Mouse (Mus musculus) B cell, adult 67 days (primary cell): Measurements from ENCODE around the gene Gm7137. TPM values are rescaled to one million over a fixed set of nuclear protein-coding genes. Genes with fewer than 3 reads are reported as not detected.

Experiments
- total RNA-seq, 2 experiments: library from RNA; stranded (reverse); gene quantifications; 4 replicates each; pipeline ENCODE4 v1.2.4; 2023

Gm7137 gene
- total RNA-seq = not detected

GRCm38 (mm10) chr10:77787876-77788275, at the start of gene Gm7137:
Gene Gm7137 (minus strand): TSS chr10:77788200.

DNA sequence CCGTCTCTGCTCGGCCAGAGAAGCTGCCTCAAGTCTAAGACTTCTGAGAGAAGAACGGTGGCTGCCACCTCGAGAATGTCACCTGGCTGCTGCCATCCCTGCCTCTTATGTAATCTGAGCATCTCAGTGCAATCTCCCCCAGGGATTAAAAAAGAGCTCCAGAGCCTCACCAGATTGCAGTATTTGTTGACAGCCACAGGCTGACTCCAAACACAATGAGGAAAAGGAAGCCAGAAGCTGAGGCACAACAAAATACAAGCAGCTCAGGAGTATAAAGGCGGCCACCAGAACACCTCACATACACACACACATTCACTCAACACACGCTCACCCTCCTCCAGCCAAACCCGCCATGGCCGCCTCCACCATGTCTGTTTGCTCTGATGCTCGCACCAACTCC, 47.6 kb upstream of the Gm7137 start, which contains the start of gene Krtap10-10:
Gene Krtap10-10, plus strand, starts transcription at position 301 of the 400 bp plus-strand sequence.

DNA sequence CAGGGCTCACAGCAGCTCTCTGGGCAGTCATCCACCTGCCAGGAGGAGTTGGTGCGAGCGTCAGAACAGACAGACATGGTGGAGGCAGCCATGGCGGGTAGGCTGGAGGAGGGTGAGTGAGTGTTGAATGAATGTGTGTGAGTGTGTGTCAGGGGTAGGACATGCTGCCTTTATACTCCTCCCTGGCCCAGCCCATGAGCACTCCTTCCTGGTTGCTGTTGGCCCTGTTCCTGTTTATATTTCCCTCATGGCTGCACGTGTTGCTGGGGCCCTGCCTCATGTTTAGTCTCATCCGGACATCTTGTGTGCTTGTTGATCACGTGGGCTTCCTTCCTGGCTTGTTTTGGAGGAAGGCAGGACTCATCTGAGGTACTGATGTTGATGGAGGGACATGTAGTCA, 39.0 kb upstream of the Gm7137 start, which contains the start of gene Krtap10-4:
Gene Krtap10-4, minus strand, starts transcription at position 145 of the 400 bp plus-strand sequence.

DNA sequence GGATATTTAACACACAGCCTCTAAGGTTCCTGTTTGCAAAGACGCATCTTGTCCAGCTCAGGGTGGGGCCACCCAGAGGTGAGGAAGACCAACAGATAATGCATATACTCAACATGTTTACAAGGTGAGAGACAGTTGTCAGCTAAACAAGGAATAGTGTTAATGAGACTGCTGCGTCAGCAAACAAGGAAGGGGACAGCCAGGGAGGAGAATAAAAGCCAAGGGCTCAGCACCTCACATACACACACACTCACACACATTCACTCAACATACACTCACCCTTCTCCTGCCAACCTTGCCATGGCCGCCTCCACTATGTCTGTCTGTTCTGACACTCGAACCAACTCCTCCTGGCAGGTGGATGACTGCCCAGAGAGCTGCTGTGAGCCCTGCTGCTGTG, 26.4 kb upstream of the Gm7137 start, which contains the start of gene Gm2696:
Gene Gm2696, plus strand, starts transcription at position 301 of the 400 bp plus-strand sequence.

DNA sequence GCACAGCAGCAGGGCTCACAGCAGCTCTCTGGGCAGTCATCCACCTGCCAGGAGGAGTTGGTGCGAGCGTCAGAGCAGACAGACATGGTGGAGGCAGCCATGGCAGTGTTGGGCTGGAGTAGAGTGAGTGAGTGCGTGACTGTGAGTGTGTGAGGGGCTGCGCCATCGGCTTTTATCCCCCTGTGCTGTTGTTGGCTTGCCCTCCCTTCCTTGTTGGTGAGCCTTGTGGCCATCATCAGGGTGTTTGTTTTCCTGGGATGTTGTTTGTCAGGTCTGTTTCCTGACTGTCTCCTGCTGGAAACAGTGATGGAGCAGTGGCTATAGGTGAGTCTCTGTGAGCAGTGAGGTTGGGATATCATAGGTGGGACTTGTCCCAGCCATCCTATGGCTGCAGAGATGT, 23.7 kb upstream of the Gm7137 start, which contains the start of gene Gm9507:
Gene Gm9507, minus strand, starts transcription at position 101 of the 400 bp plus-strand sequence.

DNA sequence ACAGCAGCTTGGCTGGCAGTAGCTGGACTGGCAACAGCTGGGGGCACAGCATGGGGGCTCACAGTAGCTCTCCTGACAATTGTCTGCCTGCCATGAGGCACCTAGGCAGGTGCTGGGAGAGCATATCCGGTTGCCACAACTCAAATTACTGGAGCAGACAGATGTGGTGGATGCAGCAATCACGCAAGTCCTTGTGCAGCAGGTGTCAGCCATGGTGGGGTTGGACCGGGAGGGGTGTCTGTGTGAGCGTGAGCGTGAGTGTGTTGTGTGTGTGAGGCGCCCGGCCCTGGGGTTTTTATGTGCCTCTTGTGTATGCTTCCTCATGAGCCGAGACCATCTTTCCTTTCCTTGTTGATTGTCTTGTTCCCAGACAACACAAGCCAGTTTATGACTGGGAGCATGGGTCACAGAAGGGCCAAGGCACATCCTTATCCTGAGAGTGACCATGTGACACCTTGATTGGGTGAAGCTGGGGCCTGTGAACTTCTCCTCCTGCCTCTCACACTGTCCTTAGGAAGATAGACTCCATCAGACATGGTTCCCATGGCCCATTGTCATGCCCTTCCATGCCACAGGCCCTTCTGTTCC, 11.0 kb upstream of the Gm7137 start, which contains the start of gene Gm19668:
Gene Gm19668, minus strand, starts transcription at position 213 of the 588 bp plus-strand sequence.

GRCm38 (mm10) chr10:77794976-77795375, 7.0 kb upstream of the Gm7137 start, which contains the start of gene Gm9639:
Gene Gm9639 (minus strand): TSS chr10:77795076.

GRCm38 (mm10) chr10:77782442-77782841, 5.6 kb downstream of the Gm7137 start, which contains the start of gene Gm3250:
Gene Gm3250 (minus strand): TSS chr10:77782542.

GRCm38 (mm10) chr10:77776844-77777243, 11.2 kb downstream of the Gm7137 start, which contains the start of gene Gm7138:
Gene Gm7138 (minus strand): TSS chr10:77776944.

DNA sequence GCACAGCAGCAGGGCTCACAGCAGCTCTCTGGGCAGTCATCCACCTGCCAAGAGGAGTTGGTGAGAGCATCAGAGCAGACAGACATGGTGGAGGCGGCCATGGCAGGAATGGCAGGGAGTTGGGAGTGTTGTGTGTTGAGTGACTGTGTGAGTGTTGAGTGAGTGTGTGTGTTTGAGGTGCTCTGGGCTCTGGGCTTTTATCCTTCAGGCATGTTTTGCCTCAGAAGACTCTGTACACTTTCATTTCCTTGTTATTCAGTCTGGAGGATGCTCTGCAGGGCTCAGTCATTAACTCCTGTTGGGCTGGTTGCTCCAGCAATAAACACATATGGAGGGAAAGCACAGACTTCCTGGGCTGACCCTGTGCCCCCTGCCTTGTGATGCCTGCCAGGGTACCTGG, 16.8 kb downstream of the Gm7137 start, which contains the start of gene Gm3238:
Gene Gm3238, minus strand, starts transcription at position 101 of the 400 bp plus-strand sequence.

GRCm38 (mm10) chr10:77759582-77759981, 28.4 kb downstream of the Gm7137 start, which contains the start of gene Gm3233:
Gene Gm3233 (minus strand): TSS chr10:77759682.

GRCm38 (mm10) chr10:77751254-77751653, 36.7 kb downstream of the Gm7137 start, which contains the start of gene Gm9736:
Gene Gm9736 (minus strand): TSS chr10:77751354.

GRCm38 (mm10) chr10:77741924-77742688, 45.9 kb downstream of the Gm7137 start, which contains the start of gene Gm18596:
Gene Gm18596 (minus strand): TSS chr10:77742638.

Other genes starting within 250 kb of the Gm7137 start
- 10 to 100 TPM; 80.4 to 90.8 TPM for gene Pttg1ip, start 206.5 kb downstream of the Gm7137 start, total RNA-seq
- gene Sumo3, start 182.1 kb downstream of the Gm7137 start, total RNA-seq = 10 to 100 TPM; 54.1 to 62.0 TPM
- not detected for gene Gm49325, start 182.0 kb downstream of the Gm7137 start, total RNA-seq
- gene Ube2g2, start 165.9 kb downstream of the Gm7137 start, total RNA-seq = 10 to 100 TPM; 33.4 to 47.6 TPM
- gene Tspear, start 101.6 kb downstream of the Gm7137 start, total RNA-seq = 1 to 10 TPM; 4.1 to 4.3 TPM
- not detected for gene Gm19402, start 97.4 kb downstream of the Gm7137 start, total RNA-seq
- not detected for gene Gm9508, start 91.0 kb downstream of the Gm7137 start, total RNA-seq
- not detected for gene Gm10272, start 81.6 kb downstream of the Gm7137 start, total RNA-seq
- gene Gm10024, start 76.7 kb downstream of the Gm7137 start, total RNA-seq = not detected
- not detected for gene Gm10142, start 72.4 kb downstream of the Gm7137 start, total RNA-seq
- not detected for gene Krtap12-1, start 67.6 kb downstream of the Gm7137 start, total RNA-seq
- gene Gm10100, start 61.7 kb downstream of the Gm7137 start, total RNA-seq = not detected
- gene Gm18596, start 45.6 kb downstream of the Gm7137 start, total RNA-seq = not detected
- gene Gm9736, start 36.8 kb downstream of the Gm7137 start, total RNA-seq = not detected
- not detected for gene Gm3233, start 28.5 kb downstream of the Gm7137 start, total RNA-seq
- gene Gm3238, start 16.9 kb downstream of the Gm7137 start, total RNA-seq = not detected
- gene Gm7138, start 11.3 kb downstream of the Gm7137 start, total RNA-seq = not detected
- not detected for gene Gm3250, start 5.7 kb downstream of the Gm7137 start, total RNA-seq
- not detected for gene Gm9639, start 6.9 kb upstream of the Gm7137 start, total RNA-seq
- gene Gm19668, start 10.9 kb upstream of the Gm7137 start, total RNA-seq = not detected
- not detected for gene Gm9507, start 23.6 kb upstream of the Gm7137 start, total RNA-seq
- not detected for gene Gm2696, start 26.5 kb upstream of the Gm7137 start, total RNA-seq
- not detected for gene Krtap10-4, start 38.9 kb upstream of the Gm7137 start, total RNA-seq
- gene Krtap10-10, start 47.7 kb upstream of the Gm7137 start, total RNA-seq = not detected
- not detected for gene Gm36176, start 58.6 kb upstream of the Gm7137 start, total RNA-seq
- not detected for gene Gm10318, start 64.7 kb upstream of the Gm7137 start, total RNA-seq
- gene Gm3285, start 73.8 kb upstream of the Gm7137 start, total RNA-seq = not detected
- under 1 TPM in 1 of 2 experiments, not detected in 1; 0.20 TPM for gene Lrrc3, start 114.3 kb upstream of the Gm7137 start, total RNA-seq
- gene Trpm2, start 182.4 kb upstream of the Gm7137 start, total RNA-seq = 10 to 100 TPM; 22.2 to 34.6 TPM
- gene 1810043G02Rik, start 190.3 kb upstream of the Gm7137 start, total RNA-seq = 10 to 100 TPM; 12.2 to 15.5 TPM
- gene Pfkl, start 221.9 kb upstream of the Gm7137 start, total RNA-seq = 10 to 100 TPM; 88.5 to 94.7 TPM